Mouse (Mus musculus): ENCODE results near the gene Cpped1.

Gene Cpped1

DNA sequence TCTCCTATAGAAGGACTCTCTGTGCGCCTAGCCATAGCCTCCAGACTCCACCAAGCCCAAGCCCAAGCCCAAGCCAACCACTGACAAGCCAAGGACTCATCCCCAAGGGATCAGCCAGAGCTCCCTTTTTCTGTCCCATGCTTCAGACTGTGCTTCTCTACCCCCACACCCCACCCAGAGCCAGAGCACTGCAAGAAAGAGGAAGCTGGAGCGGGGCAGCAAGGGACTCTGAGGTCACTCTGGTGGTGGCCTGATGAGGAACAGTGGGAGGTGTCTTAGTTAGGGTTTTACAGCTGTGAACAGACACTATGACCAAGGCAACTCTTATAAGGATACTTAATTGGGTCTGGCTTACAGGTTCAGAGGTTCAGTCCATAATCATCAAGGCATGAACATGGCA lies 65.8 kb downstream of the Cpped1 start:
- no peak for DNase-seq

DNA sequence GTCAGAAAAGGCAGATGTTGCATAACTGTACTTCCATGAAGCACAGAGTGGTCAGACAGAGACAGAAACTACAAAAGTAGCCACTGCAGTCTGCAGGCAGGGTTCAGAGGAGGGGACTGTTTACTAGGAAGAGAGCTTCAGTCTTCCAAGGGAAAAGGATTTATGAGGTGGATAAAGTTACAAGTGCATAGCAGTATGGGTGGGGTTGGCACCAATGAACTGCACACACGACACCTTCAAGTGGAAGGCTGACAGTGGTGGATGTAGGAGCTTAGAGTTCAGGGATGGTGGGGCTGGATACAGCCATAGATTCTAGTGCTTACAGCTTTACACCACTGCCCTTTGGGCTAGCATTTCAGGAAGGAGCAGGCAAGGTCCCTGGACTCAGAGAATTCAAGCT lies 75.8 kb downstream of the Cpped1 start:
- no peak for DNase-seq

DNA sequence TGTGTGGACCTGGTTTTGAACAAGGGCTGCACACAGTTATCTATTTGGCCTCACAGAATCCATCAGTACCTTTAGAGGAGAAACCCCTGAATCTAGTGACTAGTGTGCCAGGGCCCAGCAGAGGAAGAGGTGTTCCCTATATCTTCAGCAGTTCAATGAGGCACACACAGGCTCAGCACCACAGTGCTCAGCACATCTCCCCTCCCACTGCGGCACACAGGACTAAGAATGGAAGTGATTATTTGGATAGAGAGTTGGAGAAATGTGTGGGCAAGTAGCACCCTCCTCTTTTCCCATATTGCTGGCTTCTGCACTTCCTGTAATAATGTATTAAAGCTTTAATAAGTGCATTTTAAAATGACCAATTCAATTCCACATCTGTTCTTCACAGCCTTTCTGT lies 80.4 kb downstream of the Cpped1 start:
- DNase-seq = no peak

DNA sequence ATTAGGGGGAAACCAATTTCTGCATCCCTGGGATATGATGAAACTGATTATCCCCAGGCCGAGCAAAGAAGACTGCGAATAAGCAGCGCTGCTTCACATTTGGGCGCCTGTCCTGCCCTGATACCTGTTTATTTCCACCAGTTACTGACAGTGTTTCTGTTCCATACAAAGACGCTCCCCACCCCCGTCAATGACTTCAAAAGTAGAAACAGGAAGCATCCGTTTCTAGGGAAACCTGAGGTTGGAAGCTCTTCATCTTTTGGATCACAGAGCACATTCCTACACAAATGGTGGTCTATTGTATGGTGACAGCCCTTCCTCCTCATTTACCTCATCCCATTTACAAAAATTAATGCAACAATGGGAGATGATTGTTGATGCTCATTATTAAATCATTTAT lies 84.4 kb downstream of the Cpped1 start:
- no peak for DNase-seq

DNA sequence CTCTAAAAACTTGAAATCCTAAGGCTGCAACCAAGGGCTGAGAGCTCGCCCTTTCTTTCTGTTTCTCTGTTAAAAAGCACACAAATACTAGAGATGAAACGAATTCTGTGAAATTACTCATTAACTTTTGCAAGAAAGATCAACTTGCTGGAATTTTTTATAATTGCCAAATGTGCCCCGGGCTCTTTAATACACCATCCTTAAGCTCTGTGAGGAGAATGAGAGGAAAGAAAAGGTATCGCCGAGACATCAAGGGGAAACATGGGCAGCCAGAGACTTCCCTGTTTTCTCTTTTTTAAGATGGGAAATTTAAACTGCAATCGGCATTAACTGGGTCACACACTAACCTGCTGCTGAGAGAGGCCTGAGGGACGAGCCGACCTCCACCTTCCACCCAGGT lies 84.9 kb downstream of the Cpped1 start:
- no peak for DNase-seq

DNA sequence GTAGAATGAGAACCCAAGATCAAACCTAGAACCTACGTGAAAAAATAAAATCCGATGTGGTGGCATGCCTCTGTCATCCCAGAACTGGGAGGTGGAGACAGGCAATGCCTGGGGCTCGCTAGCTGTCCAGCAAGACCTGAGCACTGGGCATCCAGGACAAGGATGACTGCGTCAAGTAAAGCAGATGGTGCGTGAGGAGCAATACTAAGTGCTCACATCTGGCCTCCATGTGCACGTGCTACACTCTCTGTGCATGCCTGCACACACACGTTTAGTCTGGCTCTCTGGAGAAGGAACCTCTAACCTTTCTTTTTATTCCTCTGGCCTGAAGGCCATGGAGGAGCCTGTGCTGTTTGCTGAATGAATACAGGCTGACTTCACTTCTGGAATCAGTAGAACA lies 88.5 kb downstream of the Cpped1 start:
- DNase-seq = no peak

DNA sequence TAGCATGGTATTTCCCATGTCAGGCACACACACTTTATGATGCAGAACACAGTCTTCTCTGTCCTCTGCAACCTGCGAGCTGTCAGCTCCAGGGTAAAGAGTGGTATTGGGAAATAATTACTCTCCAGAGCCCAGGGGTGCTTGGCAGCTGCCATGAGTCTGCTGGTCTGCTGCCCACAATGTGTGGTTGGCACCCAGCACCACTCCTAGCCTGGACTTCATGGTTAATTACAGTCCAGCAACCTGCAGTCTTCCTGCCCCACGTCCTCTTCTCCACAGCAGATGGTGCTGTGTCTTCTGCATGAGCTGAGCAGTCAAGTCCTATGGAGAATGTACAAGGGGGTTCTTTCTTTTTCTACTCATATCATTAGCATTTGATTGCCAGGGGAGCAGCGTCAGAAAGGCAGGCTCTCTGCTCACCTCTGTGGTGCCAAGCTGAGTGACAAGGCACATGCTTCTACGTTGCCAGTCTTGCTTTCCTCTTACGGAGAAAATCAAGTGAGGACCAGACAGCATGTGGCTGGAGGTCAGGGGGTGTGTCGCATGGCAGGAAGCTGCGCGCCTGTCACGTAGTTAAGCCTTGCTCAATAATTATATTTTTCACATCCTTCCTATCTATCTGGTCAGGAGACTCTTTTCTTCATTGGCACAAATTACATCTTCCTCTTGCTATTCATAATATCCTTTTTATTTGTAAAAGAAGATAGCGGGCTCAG lies 94.2 kb downstream of the Cpped1 start:
- DNase-seq = peak; percentile 76 to 79

DNA sequence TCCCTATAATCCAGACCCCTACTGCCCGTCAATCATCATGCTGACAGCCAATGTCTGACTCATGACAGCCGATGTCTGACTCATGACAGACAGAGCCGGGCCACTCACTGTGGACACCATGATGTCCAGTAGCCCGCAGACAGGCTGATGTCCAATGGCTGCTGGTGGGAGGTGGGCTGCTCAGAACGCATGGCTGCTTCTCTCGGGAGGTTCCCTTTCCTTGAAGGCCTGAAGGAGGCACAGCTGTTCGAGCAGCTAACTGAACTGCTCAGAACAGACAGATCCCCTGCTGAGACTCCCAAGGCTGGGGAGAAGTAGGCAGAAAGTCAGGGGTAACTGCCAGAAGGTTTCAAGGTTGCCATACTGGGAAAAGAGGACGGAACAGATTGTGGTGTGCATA lies 97.1 kb downstream of the Cpped1 start:
- no peak for DNase-seq

DNA sequence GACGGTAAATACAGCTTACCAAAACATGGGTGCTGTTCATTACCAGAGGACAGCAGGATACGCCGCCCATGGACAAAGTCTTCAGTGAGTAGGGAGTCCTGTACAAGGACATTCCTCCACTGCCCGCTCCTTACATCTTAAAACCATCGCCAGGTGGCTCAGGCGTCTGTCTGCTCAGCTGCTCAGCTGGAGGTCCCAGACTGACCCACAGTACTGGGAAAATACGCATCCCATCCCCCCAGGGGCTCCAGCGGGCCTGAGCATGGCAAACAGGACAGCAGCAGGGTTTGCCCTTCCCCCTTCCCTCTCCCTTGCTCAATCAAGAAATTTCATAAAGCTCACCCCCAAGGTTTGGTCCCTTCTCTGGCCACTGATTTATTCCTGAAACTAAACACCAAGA lies 99.6 kb downstream of the Cpped1 start:
- peak in 1 of 2 experiments; percentile 24 for DNase-seq

DNA sequence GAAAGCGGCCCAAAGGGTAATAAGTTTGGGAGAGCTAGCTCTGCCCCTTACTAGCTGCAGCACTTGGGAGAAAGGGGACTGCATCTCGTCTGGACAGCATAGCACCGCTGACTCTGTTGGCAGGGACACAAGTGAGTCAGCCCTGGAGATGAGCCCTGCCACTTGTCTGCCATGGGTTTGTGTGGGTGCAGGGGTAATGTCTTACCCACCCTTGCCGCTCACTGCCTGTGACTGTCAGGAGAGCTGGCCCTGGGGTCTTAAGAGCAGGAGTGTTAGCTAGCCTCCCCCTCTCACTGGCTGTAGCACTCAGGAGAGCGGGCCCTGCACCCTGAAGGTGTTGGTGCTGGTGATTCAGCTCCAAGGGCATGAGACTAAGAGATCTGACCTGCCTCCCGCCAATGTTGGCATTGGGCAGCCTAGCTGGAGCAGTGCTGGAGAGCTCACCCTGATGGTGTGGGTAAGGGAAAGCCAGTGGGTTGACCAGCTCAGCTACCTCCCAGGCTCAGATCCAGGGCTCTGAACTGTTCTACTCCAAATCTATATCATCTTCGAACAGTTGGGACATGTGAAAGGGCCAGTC lies 107.2 kb downstream of the Cpped1 start:
- no peak for DNase-seq

DNA sequence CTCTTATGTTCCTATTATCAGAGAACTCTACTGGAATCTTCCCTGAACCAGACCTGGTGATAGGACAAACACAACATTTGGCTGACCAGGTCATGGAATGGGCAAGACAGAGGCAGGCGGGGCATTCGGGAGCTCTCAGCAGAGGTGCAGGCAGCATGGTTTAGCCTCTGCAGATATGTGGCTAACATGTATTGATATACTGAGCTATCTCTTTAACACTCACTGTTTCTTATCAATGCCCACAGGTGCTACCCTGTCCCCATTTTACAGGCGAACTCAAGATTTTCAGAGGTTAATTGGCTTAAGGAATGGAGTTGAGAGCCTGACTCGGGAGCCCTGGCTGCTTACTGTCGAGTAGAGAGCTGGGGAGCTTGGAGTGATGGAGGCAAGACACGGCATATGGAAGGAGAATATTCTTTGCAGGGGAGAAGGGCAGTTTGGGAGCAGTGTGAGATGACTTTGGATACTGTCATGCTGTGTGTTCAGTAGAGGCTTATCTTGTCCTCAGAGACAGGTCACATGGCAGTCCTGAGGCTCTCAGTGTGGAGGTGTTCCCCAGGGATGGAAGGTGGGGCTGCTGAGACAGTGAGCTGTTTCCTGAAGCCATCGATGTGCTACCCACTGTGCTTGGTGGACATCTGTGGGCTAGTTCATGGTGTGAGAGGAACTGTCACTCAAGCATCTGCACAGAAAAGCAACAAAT lies 113.3 kb downstream of the Cpped1 start:
- no peak for DNase-seq

DNA sequence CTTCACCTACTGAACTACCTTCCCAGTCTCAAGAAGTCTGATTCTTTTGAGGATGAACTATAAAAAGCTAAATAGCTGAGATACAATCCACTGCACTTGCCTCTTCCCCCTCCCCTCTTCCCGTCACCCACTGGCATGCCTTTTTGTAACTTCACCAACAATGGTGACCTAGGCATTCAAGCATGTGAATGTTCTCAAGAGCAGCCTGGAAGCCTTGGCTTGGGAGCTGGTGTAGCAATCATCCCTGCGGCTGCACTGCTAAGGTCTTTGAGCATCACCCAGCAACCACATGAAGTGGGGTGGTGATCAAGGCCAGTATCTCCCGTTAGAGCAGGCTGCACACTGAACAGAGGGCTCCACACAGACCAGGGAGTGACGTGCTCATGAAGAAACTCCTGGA lies 114.6 kb downstream of the Cpped1 start:
- no peak for DNase-seq

DNA sequence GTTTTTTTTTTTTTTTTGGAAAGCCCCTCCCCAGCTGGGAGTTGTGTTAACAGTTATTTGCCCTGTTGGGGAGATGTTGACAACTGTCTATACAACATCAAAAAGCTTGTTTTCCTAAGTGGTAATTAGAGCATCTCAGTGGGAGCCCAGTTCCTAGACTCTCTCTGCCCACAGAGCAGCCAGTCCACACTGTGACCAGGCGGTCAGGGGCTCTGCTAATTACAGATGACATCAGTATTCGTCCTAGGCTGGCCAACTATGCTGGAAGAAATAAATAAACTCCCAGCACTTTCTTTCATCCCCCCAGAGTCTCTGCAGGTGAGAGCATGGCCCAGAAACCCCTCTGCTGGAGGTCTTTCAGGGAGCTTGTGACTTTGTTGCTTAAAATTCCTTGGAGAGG lies 115.9 kb downstream of the Cpped1 start:
- DNase-seq = no peak

DNA sequence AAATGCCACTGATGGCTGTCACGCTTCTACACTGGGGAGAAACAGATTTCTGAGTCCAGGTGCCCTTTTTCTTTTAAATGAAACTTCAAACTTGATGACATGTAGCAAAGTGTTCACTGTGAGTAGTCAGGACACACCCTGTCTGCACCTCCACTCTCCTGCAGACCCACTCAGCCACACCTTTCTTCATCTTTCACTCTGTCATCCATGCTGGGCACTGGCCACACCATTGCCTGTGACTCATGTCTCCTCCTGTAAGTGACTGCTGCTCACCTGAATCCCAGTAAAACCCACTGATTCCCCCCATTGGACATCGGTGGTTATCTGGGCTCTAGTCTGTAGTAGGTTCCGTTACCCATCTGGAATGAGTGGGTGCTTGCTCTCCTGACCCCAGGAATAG lies 118.8 kb downstream of the Cpped1 start:
- no peak for DNase-seq

DNA sequence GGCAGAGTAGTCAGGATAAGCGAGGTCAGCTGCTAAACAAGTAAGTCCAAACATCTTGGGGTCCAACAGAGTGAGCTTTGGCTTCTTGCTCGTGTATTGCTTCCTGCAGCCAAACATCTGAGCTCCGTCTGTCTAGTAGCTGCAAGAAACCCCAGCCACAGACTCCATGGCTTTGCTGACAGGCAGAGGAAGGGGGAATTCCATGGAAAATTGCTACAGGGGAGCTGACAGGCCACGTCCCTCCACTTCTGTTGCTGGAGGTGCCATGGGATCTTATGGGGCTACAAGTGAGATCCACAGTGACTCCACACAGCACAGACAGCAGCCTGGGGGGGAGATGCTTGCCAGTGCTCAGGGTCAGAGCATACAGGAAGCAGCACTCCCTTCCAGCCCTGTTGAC lies 123.4 kb downstream of the Cpped1 start:
- DNase-seq = no peak

DNA sequence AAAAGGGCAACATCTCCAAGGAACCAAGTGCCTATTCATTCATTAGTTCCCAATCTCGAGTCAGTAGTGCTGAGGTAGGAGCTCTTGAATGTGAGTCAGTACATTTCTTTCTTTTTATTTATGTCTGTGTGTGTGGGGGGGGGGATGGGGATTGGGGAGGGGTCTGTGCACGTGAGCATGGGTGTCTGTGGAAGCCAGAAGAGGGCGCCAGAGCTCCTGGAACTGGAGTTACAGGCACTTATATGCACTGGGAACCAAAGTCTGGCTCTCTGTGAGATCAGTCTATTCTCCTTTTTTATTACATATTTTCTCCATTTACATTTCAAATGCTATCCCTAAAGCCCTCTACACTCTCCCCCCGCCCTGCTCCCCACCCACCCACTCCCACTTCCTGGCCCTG lies 124.9 kb downstream of the Cpped1 start:
- DNase-seq = no peak

DNA sequence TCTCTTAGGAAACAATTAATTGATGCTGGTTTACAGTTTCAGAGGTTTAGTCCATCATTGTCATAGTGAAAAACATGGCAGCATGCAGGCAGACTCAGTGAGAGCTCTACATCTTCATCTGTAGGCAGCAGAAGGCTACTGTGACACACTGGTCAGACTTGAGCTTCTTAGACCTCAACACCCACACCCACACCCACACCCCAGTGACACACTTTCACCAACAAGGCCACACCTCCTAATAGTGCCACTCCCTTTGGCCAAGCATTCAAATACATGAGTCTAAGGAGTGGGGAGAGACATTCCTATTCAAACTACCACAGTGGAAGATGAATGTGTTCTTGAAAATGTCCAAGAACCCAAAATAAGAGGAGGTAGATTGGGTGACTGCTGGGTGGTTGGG lies 125.9 kb downstream of the Cpped1 start:
- DNase-seq = no peak

DNA sequence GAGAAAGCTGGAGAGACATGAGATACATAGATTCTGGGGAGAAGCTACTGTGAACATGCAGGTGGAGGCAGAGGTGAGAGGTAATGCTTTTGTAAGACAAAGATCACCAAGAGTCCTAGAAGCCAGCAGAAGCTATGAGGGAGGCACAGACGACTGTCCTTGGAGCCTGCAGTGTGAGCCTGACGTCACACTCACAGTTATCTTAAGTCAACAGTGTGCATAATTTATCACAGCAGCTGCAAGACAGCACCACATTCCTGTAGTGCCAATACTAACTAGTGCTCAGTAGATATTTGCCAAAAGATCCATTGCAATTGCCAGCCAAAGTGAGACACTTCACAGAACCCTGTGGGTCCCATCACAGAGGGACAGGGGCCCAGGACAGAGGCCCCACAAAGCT lies 127.2 kb downstream of the Cpped1 start:
- no peak for DNase-seq

DNA sequence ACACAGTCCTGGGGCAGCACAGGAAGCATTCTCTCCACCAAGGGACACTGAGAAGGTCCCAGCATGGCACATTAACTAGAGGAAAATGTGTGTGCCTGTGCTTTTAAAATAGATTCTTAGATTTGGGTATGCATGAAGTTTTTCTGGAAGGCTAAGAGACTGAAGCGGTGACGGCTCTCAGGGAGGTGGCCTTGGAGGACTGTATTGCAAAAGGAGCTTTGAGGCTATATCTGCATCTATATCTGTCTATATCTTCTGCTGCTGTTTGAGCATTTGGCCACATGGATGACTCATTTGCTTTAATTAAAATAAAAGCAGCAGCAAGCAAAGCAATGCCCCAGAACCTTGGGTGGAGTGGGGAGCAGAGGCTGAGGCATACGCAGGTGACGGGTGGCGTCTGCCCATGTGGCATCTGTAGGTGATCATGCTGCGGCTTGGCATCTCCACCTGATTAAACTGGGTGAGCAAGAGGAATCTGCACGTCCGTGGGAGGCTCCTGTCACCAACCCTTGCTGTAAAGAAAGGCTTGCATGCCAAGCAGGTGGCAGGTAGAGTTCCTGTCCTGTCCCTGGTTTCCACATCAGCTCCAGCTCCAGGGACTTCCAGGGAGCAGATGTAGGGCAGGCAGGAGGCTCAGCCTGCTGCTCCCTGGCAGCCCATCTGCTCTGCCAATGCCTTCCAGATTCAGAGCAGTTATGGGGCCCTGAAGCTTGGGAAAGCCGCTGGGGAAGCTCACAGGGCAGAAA lies 130.4 kb downstream of the Cpped1 start:
- DNase-seq = peak; percentile 73 to 76

DNA sequence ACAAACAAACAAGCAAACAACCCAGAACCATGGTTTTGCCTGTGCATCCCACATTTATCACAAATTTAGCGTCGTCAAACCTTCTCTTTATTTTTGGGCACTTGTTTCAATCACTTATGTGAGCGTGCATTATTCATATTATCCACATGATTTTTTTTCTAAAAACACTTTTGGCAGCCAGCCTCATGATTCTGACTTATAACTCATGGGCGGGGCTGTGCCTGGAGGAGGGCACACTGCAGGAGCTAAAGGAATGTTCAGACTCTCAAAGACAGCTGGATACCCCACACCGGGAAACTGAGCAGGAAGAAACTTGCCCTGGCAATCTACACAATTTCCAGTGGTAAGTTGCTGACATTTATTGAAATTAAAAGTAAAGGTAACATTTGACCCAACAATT lies 131.1 kb downstream of the Cpped1 start:
- no peak for DNase-seq

DNA sequence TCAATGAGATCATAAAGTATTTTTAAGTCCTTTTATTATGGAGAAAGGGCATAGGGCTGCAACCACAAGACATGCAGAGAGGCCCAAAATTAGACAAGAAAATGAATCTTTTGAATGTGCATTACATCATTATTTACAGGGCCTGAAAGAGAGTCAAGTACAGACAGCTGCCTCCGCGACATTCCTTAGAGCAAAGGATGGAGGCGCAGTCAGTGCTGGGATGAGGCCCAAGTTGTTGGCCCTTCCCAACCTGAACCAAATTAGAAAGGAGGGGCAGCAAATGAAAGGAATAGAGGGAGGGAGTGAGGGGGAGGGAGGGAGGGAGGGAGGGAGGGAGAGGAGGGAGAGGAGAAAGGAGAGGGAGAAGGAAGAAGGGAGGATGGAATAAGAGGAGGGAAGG lies 132.7 kb downstream of the Cpped1 start:
- DNase-seq = no peak

DNA sequence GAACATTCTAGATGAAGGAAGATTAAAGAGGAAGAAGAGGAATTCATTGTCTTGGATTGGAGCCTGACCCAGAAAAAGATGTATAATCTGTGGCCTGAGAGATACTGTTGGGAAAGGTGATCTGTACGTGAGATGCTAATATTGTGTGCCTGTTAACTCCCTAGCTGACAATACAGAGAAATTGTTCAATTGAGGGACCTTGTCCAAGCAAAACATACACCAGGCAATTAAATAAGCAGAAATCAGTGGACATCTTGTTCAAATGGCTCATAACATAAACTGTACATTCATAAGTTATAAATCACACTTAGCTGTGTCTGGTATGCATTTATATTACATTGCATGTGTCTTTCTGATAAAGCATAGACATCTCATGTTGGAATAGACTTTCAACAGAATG lies 134.9 kb downstream of the Cpped1 start:
- no peak for DNase-seq

DNA sequence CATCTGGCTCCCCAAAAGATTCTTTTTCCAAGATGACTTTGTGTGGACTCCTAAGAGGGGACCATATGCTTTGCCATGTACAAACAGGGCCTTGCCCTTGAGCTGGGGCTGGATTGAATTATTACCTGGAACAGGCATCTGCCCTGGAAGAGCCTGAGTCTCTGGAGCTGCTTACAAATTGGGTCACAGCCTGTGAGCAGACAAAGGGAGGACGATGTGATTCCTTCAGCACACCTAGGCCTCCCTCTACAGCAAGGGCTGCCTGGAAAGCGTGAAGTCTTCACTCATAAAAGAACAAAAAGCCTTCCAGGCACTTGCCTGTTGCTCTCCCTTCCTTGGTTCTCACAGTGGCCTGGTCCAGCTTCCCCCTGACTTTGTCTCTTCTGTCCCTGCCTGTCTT lies 136.9 kb downstream of the Cpped1 start:
- DNase-seq = peak; percentile 20 to 21

DNA sequence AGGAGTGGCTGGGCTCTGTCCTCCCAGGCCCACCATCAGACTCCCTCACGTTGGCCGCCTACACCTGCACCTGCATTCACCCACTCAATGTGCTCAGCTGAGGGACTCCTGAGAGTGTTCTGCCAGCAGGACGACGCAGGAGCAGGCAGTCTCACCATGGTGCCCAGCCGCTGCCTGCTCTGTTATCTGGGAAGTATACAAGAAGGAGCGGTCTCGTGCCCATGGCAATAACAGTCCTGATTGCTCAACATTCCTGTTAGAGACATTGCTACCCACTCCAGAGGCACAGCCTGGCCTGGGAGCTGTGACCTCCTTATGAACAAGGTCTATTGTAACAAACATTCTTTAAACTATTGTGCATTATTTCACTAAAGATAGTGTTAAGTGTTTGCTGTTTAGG lies 151.3 kb downstream of the Cpped1 start:
- DNase-seq = no peak

Measured in cerebellum, postnatal 14 days (tissue).